Mouse (Mus musculus): ENCODE measurements around the gene Plac8.

Plac8 gene

DNA sequence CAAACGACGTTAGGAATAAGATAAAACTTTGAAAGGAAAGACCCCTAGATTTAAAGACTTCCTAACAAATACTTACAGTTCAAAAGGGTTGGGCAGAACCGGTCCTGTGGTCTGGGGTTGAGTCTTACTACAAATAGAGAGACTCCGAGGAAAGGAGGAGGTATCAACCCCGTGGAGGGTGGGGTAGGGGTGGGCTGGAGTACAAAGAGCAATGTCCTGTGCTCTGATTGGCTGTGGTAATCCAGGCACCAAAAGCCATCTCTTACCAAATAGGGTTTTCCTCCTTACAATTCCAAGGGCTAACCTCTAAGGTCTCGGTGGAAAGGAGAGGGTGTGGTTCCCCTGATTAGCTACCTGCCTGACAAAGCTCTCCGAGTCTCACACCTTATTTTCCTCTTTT is at the start of gene Plac8:
Gene Plac8, minus strand, starts transcription at position 177 of the 400 bp plus-strand sequence.
- no peak for DNase-seq (ENCODE audit: low read depth, low spot score)

DNA sequence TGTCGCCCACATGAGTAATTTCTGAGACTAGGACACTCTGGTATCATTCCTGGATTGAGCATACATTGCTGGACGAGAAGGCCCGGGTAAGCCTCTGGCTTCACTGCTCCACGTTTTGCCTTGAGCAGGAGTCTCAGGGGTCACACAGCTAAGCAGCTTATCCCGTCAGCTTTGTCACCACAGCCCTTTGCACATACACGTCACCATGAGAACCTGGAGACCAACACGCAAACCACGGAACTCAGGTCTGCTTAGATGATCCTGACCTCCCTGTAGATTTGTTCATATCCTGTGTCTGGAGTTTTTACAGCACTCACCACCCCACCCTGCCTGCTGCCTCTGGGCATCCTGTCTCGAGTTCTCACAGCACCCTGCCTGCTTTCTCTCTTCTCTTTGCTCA is 48.9 kb upstream of the Plac8 start:
- DNase-seq (ENCODE audit: low read depth, low spot score) = no peak

DNA sequence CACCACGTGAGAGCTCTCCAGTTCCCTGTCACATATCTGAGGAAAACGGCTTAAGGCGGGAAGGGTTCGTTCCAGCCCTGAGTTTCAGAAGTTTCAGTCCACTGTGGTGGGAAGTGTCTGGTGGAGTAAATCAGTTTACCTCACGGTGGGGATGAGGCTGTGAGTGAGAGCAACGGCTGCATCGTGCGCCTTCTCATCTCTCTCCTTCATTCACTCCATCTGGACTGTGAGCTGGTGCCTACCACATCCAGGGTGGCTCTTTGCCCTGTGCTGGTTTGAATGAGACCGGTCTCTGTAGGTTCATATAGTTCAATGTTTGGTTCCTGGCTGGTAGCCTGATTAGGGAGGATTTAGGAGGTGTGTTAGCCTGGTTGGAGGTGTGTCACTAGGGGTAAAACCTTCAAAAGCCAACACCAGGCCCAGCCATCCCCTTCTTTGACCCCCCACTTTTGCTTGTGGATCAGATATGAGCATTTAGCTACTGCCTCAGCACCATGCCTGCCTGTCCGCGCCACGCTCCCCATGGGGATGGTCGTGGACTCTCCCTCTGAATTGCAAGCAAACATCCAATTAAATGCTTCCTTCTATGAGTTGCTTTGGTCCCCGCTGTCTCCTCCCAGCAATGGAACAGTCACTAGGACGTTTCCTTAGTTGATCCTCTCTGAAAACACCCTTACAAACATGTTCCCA is 47.7 kb upstream of the Plac8 start:
- DNase-seq (ENCODE audit: low read depth, low spot score) = no peak

DNA sequence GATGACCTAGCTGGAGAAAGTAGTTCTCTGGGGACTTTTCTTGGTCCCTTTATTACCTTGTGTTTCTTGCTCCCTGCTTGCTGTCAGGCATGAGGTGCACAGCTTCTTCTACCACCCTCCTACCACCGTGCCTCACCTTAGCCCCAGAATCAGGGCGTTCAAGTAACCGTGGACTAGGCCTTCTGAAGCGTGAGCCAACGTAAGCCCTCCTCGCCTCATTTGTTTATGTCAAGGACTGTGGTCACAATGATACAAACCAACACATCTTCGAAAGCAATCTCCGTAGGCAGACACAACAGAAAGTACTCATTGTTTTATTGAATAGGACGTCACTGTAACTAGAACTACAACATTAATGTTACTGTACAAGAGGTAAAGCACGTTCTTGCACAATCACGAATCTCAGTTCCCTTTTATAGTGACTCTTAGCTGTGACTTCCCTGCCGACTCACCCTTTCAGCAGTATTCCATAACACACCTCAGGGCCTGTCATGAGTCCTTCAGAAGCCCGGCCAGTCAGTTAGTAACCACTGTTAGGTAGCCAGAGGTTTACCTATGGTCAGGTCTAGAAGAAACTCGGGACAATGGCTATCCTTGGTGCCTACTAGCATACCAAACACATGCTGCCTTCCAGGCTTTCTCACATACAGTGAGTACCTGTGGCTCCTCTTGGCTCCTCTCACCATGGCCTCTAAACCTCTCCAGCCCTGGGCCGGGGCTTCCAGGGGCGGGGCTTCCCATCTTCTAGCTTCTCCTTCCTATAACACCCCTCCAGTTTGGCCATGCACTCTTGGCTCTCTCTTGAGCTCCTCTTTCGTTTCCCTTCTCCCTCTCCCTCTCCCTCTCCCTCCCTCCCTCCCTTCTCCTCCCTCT is 42.1 kb upstream of the Plac8 start:
- no peak for DNase-seq (ENCODE audit: low read depth, low spot score)

DNA sequence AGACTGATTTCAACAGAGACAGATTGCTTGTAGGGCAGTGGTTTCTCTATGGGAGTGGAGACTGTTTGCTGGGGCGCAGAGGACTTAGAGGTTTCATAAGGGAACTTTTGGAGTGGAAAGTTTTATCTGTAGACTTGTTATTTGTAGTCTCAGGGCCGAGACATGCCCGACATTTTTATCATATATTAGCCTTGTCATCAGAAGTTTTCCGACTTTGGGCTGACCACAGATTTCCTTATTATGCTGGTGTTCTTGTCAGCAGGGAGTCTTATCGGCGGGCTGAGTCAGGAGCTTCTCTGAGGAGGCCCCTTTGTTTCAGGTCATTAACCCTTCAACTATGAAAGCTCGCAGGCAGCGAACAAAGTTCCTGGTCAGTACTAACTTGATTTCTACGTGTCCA is 35.8 kb upstream of the Plac8 start:
- DNase-seq (ENCODE audit: low read depth, low spot score) = no peak

DNA sequence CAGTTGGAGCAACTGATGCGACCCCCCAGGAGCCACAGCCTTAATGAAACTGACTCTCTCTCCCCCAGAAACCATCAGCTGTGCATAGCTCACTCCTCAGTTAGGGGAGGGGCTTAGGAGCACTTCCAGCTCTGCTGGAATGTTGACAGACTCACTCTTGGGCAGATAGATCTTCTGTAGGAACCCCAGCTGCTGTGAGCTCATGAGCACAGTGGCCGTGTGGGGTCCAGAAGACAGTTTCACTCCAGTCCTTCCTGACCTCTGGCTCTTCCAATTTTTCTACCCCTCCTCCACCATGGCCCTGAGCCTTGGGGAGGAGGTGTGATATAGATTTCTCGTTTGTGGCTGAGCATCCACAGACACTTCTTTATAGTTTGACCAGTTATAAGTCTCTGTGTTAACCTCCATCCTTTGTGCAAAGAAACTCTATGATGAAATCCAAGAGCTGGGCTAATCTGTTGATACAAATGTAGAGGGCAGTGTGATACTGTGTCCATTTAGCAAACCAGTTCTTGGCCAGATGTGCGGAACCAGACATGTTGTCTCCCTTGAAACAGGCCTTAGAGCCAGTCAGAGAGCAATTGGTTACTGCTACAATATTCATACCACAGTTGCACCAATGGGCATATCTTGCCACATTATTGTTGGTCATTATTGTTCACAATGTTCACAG is 35.2 kb upstream of the Plac8 start:
- no peak for DNase-seq (ENCODE audit: low read depth, low spot score)

DNA sequence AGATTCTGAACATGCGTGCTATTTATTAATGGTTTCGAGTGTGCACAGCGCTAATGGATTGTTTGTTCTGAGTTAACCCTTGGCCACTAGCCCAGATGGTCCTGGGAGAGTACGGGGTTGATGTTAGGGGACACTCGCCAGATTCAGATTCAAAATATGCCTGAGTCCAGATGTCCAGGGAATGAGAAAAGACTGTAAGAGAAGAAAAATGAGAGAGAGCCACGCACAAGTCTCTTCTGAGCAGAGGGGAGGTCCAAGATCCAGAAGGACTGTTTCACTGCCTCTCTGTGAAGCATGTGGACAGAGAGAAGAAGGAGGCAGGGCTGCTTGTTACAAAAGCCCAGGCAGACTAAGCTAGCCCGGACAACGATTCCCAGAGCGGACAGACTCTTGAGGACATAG is 33.8 kb upstream of the Plac8 start:
- DNase-seq (ENCODE audit: low read depth, low spot score) = no peak

DNA sequence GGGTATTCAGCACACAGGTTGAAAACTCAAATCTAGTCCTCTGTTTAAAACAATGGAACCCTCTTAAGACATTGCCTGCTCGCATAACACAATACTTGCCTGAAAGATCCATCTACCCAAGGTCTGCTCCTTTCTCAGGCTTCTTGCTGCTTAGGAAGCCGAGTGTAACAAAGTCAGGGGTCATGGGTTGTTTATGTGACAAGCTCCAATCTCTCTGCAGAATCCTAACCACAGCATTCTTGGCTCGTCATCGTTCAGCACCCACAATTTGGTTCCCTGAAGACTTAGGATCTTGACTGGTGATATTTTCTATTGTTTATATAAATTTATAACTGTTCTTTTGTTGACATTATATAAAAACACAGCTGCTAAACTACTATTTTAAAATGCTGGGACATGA is 32.0 kb upstream of the Plac8 start:
- DNase-seq (ENCODE audit: low read depth, low spot score) = no peak

DNA sequence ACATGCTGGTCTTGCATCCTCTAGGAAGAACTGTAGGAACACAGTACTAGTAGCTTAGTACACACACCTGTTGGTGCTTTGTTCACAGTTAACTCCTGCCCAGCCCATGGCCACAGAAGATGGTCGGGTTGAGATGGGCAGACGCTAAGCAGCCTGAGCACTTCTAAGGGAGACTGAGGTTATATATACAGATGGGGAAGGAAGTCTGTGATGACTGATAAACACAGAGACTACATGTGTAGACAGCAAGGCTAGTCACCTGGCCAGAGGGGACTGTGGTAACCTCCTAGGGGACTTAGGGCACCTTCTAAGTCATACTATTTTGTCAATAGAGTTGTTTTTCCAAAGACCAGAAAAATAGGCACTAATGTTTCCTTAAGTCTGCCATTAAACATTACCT is 29.8 kb upstream of the Plac8 start:
- no peak for DNase-seq (ENCODE audit: low read depth, low spot score)

DNA sequence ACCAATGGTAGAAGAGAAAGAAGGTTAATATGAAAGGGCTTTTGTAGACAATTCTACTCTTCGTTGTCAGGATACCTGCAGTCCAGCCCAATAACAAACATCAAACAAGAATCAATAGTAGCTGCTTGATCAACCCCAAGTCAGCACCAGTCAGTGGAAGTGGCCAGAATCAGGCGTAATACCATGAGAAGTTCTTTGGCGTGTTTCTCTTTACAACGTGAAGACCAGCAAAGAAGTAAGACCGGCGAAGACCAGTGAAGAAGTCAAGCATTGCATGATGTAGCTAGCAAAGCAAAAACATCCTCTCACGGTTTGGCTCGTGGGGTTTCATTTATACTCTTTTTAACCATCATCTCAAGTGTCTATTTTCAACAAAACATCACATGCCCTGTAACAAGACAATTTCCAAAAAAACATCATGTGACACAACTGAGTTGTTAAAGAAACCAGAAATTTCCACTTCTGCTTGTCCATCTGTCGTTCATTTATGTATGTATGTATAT is 27.0 kb upstream of the Plac8 start:
- no peak for DNase-seq (ENCODE audit: low read depth, low spot score)

DNA sequence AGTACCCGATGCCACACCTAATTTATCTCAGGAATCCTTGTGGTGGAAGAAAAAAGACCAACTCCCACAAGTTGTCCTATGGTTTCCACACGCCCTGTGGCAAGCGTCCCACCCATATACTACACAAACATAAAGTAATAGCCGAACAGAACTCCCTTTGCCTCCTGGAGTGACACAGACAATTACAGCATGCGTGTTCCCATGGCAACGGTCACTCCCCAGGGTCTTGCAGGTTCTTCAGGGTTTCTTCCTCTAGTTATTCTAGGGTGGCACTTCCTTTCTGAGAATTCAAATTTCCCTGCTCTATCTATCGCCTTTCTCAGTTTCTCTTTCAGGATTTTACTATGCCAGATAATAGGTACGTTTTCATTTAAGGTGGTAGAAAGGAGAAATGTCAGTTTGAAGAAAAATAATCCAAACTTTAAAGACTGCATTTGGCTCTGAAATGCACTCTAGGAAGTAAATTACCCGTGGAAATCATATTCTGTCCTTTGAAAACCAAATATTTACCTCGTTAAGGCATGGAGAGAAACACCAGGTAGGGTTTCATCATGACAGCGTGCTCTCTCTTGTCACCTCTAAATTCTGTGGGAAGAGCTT is 25.9 kb upstream of the Plac8 start:
- DNase-seq (ENCODE audit: low read depth, low spot score) = no peak

DNA sequence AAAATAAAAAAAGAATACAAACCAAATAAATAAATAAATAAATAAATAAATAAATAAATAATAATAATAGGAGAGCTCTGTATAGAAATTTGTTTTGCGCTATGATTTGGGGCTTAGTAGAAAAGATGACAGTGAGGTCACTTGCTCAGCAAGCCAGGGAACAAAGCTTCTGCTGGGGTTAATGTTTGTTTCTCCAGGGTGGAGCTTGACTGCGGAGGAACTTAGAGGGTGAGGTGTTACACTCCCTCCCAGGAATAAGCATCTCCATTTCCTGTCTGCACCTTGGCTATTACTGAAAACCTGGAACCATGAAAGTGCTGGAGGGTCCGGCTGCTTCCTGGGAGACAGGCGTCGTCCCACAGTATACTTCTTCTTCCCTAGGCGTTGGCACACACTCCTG is 24.0 kb upstream of the Plac8 start:
- no peak for DNase-seq (ENCODE audit: low read depth, low spot score)

DNA sequence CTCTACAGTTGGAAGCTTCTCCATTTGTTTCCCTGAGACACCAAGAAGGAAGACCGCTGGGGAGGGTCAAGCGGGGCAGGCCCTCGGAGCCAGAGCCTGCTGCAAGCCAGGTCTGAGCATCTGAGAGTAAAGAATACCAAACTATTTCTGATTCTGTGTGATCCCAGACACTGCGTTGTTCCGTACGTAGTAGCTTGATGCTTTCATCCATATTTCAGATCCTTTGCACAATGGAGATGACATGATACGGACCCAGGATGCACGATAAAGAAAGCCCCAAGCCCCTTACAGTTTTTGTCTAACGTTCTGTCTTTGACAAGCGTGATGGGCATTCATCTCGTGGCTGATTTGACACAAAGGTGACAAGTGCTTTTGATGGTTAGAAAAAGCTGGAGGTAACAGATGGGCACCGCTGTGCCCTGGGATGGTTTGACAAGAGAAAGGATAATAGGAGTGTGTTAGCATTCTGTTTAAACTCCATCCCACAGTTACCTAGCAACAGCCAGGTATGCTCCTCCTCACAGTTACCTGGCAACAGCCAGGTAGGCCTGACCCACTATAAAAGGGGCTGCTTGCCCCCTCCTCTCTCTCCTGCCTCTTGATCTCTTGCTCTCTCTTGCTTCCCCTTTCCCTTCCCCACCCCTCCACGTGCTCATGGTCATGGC is 22.9 kb upstream of the Plac8 start:
- DNase-seq (ENCODE audit: low read depth, low spot score) = peak; percentile 6

DNA sequence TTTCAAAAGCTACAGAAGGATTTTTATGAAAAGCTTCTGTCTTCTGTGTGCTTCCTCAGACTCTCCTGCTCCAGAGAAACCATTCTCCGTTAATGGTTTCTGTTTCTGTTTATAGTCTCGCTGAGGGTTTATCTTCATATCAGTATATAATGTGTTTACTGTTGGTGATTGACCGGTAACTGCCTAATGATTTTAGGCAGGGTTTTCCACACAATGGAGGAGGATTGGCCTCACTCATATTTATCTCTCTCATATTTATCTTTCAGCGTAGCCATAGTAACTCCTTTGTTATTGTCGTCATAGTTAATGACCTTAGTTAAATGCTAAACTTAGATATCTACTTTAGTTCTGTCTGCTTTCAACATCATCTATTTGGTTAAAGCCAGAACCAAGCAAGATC is 18.5 kb upstream of the Plac8 start:
- no peak for DNase-seq (ENCODE audit: low read depth, low spot score)

DNA sequence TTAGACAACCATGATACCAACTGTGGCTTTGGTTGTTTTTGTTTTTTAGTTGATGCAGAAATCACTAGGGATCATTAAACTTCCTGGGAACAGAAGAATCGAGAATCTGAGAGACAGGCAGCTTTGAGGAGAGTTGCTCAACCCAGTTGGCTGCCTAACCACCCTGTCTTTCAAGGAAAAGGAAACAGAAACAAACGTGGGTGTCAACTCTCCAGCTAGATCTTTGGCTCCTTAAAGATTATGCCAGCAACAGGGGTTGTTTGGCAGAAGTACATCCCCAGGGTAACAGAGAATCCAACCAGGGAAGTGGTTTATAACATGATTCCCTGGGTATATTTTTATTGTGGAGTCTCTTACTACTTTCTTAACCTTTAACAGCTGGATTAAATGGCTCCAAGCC is 15.6 kb upstream of the Plac8 start:
- no peak for DNase-seq (ENCODE audit: low read depth, low spot score)

DNA sequence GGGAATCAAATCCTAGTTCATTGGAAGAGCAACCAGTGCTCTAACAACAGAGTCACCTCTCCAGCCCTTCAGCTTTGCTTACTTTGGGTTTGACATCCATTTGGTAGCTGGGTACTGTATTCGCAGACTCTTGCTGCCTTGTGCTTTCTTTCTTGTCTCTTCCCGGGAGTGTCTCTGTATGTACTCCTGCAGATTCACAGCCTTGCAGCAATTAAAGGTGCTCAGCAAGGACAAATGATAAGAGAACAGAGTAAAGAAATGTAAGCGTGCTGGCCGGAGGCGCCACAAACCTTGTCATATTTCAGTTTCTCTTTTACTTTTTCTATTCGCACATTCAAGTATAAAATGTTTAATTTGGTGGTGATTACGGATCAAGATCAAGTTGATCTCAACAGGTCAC is 15.1 kb upstream of the Plac8 start:
- no peak for DNase-seq (ENCODE audit: low read depth, low spot score)

DNA sequence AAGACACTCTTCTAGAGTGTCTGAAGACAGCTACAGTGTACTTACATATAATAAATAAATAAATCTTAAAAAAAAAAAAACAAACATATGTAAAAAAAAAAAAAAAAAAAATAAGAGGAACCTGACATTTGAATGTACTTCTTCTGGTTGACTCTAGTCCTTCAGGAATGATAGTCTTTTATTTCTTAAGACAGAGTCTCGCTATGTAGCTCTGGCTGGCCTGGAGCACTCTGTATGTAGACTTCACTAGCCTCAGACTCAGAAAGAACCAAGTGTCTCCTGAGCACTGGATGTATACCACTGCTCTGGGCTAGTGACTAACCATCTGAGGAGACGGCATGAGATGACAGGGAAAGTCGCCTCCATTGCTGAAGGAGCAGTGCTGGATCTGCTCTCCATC is 13.6 kb upstream of the Plac8 start:
- DNase-seq (ENCODE audit: low read depth, low spot score) = no peak

DNA sequence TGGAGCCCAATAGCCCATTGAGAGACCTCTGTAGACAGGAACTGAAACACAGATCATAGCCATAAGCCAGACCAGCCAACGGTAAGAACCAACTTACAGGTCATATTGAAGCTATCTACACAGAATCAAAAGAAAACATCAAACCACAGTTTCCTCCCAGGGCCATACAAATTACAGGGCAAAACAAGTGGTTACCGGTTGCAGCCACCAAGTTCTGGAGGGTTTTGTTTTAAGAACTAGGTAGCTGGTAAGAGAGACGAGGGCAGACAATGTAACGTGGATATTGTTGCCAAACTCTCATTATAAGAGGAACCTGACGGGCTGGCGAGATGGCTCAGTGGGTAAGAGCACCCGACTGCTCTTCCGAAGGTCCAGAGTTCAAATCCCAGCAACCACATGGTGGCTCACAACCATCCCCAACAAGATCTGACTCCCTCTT is 13.2 kb upstream of the Plac8 start:
- no peak for DNase-seq (ENCODE audit: low read depth, low spot score)

DNA sequence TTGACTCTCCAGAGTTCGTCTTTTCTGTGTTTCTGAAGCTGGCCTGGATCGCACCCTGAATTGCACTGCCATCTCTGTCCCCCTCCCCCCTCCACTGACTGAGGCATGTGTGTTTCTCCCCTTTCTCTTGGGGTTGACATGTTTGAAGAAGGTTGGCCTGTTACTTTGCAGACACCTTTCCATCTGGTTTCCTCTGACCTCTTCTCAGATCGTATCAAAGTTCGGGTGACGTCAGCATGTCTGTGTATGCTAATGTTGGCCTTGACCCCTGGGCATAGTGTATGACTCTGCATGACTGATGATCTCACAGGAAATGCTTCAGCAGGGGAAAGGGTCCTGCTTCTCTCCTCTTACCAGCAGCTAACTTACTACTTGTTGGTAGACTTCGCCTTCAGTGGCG is 11.0 kb upstream of the Plac8 start:
- DNase-seq (ENCODE audit: low read depth, low spot score) = no peak

DNA sequence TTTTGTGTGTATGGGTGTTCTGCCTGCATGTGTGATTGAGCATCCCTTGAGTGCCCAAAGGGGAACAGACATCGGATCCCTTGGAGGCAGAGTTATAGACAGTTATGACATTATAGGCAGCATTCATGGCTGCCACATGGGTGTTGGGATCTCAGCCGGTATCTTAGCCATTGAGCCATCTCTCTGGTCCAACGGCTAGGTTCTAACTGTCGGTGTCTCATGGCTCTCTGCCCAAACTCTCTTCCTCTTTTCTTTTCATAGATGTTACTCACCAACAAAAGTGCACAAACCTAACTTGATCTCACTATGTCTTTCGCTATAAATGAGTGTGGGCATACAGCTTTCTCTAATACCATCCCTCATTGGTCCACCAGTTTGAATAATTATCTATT is 10.4 kb upstream of the Plac8 start:
- no peak for DNase-seq (ENCODE audit: low read depth, low spot score)

DNA sequence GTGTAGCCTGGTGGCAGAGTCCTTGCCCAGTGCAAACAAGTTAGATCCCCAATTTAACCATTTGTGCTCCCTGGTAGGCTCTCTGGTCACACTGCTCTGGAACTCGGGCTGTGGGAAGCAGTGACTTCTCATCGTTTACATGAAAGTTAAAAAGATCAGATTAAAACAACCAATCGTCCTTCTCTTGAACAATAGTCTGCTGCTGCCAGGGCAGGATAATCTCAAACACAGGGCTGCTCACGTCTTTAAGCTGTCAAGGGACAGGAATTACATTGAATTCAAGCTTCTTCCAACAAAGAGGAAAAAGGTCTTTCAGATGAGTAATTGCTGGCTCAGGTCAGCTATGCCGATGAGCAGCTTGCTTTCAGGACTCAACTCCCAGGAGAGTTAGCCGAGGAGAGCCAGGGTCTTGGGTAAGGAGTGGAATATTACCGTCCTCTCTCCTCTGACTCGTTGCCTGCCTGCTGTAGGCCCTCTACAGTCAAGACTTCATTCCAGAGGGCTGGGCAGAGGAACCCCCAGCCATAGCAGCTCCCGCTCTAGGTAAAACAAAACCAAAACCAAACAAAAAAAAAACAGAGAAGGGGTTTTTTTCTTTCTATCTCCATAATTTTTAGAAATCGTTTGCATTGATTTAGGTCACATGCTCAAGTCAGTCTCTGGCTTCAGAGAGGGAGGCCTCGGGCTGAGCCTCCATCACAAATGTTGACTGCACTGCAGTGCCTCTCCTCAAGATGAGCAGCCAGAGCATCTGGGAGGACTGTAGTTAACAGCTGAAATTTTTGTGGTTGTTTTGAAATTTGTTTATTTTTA is 9.8 kb upstream of the Plac8 start:
- DNase-seq (ENCODE audit: low read depth, low spot score) = no peak
